8 mouse cellular contexts compared by ENCODE assay signal in the genomic region with DNA sequence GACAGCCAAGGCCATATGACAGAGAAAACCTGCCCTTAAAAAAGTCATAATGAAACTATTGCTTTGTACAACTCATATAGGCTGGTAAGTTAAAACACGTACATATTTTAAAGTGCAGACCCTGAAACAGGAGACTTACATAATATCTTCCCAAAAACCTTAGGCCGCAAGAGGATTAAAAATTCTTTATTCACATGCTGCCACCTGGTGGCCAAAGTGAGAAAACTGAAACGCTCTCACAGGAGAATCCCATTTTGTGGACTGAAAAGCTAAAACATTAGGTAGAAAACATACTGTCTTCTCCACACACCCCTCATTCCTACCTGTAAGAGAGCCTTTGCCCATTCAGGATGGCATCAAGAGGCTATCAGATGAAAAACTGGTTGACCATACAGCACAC. TPM values are rescaled to one million over a fixed set of nuclear protein-coding genes. Genes with fewer than 3 reads are reported as not detected.
DNase-seq lines count a peak whose midpoint lies in the region; ATAC-seq and TF ChIP-seq lines count a peak whose summit lies in the region.

No protein-coding gene starts in this region.

- no peak overlapping the region for H3K27ac ChIP-seq in lung, postnatal 0 days (ENCODE audit: low read length)

- 0 out of 2 replicates have a peak, but pooled peaks cover 6% of the 10 kb centered on the region for H3K36me3 ChIP-seq in lung, postnatal 0 days (ENCODE audit: insufficient read depth, low read length)

- H3K4me3 ChIP-seq in lung, postnatal 0 days (ENCODE audit: low read depth, low read length) = no peak overlapping the region

- H3K4me1 ChIP-seq in lung, postnatal 0 days (ENCODE audit: insufficient read depth, low read depth, low read length) = no peaks in the 10 kb centered on the region

- H3K27me3 ChIP-seq in lung, postnatal 0 days (replicated peaks; ENCODE audit: insufficient read depth, low read length) = no peaks in the 10 kb centered on the region

- TF ChIP-seq CTCF in lung, postnatal 0 days (IDR thresholded peaks at IDR 0.05) = peak; percentile 72

- H3K9ac ChIP-seq in lung, postnatal 0 days (replicated peaks; ENCODE audit: low read depth) = no peak overlapping the region

- no peaks in the 10 kb centered on the region for H3K9me3 ChIP-seq in lung, postnatal 0 days (ENCODE audit: low read length)

- no peak for ATAC-seq in lung, postnatal 0 days

- 12% methylated on average over 3 of the region's 3 CpGs for WGBS in lung, postnatal 0 days

- H3K4me2 ChIP-seq in lung, postnatal 0 days (replicated peaks; ENCODE audit: low read depth, low read length) = no peak overlapping the region

- no peak for TF ChIP-seq EP300 in lung, postnatal 0 days (IDR thresholded peaks at IDR 0.05)

- peak; percentile 47 to 63 for DNase-seq in adrenal gland, adult 18-20 months (ENCODE audit: low spot score in 2 of 2)
- DNase-seq in adrenal gland, postnatal 4 days (ENCODE audit: low spot score in 2 of 2) = no peak
- peak; percentile 64 for DNase-seq in 416B (ENCODE audit: low read depth)
- peak; percentile 35 for DNase-seq in c-Kit-negative CD71-positive TER-119-positive erythroid progenitor cells, embryonic 14.5 days (ENCODE audit: low read depth, low spot score)
- peak; percentile 63 for DNase-seq in forelimb bud, embryonic 11.5 days (ENCODE audit: low read depth, low spot score)
- peak; percentile 56 for DNase-seq in kidney, postnatal 14 days
- DNase-seq in lung, postnatal 0 days (ENCODE audit: low spot score) = peak; percentile 65
- DNase-seq in right cerebral cortex, postnatal 4 days = peak; percentile 78

RNA-seq across cellular contexts. Expression of gene Aptx, which starts 21.1 kb away (rescaled TPM):
- 10 to 100 TPM; 16.9 to 17.9 TPM for total RNA-seq in adrenal gland, adult 18-20 months (2021)
- 10 to 100 TPM; 23.4 to 25.6 TPM for total RNA-seq in adrenal gland, postnatal 4 days (2021)
- 19.5 and 21.2 TPM in 2 replicates for polyA plus RNA-seq in lung, postnatal 0 days (2015; fragmentation: Nextera tagmentation; extraction: Ambion mirVana)

RNA-seq across cellular contexts. Expression of gene Dnaja1, which starts 40.0 kb away (rescaled TPM):
- 100 to 1,000 TPM; 775 to 974 TPM for total RNA-seq in adrenal gland, adult 18-20 months (2021)
- 100 to 1,000 TPM; 227 to 253 TPM for total RNA-seq in adrenal gland, postnatal 4 days (2021)
- polyA plus RNA-seq in lung, postnatal 0 days (2015; fragmentation: Nextera tagmentation; extraction: Ambion mirVana) = 285 and 314 TPM in 2 replicates

Comparison
In these comparisons a context has a peak if more than half of its experiments do, and no peak if none do; other contexts are left out.
1. DNase-seq: peak in adrenal gland, adult 18-20 months (2 of 2), 416B (single experiment), c-Kit-negative CD71-positive TER-119-positive erythroid progenitor cells, embryonic 14.5 days (single experiment), forelimb bud, embryonic 11.5 days (single experiment), kidney, postnatal 14 days (single experiment), lung, postnatal 0 days (single experiment) and right cerebral cortex, postnatal 4 days (single experiment); none in adrenal gland, postnatal 4 days (0 of 2).